Mouse (Mus musculus) MEL-GATA-1-ER (cell line): ENCODE data around the gene Hipk2.

Experiments used
- DNase-seq: peaks from one replicate; pipeline ENCODE4 v3.0.0-alpha.2; 2012; ENCODE audit warnings: low read depth; ENCODE audit errors: extremely low read depth

The Hipk2 gene

DNA sequence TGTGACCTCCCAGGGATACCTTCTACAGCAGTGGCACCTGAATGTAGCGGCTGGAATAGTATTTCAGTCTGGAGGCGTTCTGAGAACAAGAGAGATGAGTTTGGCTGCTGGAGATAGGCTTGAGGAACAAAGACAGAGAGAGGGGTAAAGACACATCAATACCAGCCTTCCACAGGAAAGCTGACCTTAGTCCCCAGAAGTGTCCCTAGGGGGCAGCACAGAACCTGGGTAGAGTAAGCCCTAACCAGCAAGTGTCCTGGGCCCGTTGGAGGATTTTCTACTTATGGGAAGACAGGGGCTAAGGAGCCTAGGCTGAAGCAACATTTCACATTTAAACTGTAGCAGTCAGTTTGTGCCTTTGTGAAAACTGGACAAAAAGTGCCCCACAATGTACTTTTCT is 226.4 kb downstream of the Hipk2 start:
- peak; percentile 65 for DNase-seq
